Mouse (Mus musculus): Measurements from ENCODE around the gene 4933427D14Rik. TPM values are rescaled to one million over a fixed set of nuclear protein-coding genes. Genes with fewer than 3 reads are reported as not detected.

The 4933427D14Rik gene
- 19.5 and 20.2 TPM in 2 replicates for polyA plus RNA-seq (2014; fragmentation: Nextera tagmentation; extraction: Ambion mirVana)

DNA sequence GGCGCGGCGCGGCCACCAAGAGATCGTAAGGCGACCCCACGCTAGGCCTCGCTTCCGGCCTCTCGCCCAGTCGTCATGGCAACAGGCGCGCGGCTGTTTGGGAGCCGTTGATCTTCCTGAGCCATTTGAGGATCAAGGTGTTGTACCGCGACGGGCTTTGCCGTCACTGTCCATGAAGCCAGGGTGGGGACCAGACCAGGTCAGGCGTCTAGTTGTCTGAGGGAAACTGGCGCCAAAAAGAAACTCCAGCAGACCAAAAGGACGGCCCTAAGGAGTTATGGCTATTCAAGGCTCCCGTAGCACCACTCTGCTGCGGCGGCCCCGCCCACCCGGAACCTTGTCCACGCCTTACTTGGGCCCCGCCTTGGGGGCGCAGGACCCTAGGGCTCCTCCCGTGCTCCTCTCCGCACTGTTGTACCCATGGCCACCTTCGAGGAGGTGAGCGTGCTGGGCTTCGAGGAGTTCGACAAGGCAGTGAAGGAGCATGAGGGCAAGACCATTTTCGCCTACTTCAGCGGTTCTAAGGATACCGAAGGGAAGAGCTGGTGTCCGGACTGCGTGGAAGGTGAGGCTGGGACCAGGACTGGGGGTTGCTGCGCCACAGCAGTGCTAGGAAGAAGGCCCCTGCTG is at the start of gene 4933427D14Rik, which contains the start of gene Txndc17:
4933427D14Rik (minus strand) TSS at position 256 of the 630 bp plus-strand sequence.
Txndc17 (plus strand) TSS at position 344 of the 630 bp plus-strand sequence.
- peak within 1 kb of the TSS; percentile 72 for H3K4me3 ChIP-seq (ENCODE audit: low read depth, low read length)
- peaks cover 24% of the 10 kb centered on the region for H3K4me1 ChIP-seq (ENCODE audit: control insufficient read depth, insufficient read depth, low read length)
- peak within 1 kb of the TSS; percentile 83 for H3K9ac ChIP-seq (ENCODE audit: low read length)
- WGBS = under 1% methylated on average over 42 of the region's 42 CpGs
- peak; percentile 95 for ATAC-seq (ENCODE audit: low FRiP score)
- H3K27ac ChIP-seq (ENCODE audit: low read depth, low read length) = peak within 1 kb of the TSS; percentile 27
- no peaks in the 10 kb centered on the region; the same call in 1 of the 2 replicates for H3K36me3 ChIP-seq (ENCODE audit: control insufficient read depth, insufficient read depth, low read length)
- peak; percentile 98 for DNase-seq (ENCODE audit: low spot score, missing footprints)
- peak within 1 kb of the TSS; percentile 91 for H3K4me2 ChIP-seq
- H3K27me3 ChIP-seq (ENCODE audit: control insufficient read depth, insufficient read depth, low read length) = no peaks in the 10 kb centered on the region
- no peaks in the 10 kb centered on the region for H3K9me3 ChIP-seq (ENCODE audit: control insufficient read depth, low read length)

- ATAC-seq (ENCODE audit: low FRiP score) (no peak), DNase-seq (ENCODE audit: low spot score, missing footprints) (no peak)
- H3K4me2 ChIP-seq = no peak overlapping the region
- WGBS = 92% methylated on average over 2 of the region's 2 CpGs
- H3K27me3 ChIP-seq (ENCODE audit: control insufficient read depth, insufficient read depth, low read length) = no peaks in the 10 kb centered on the region
- H3K27ac ChIP-seq (ENCODE audit: low read depth, low read length) = no peak overlapping the region
- H3K4me1 ChIP-seq (ENCODE audit: control insufficient read depth, insufficient read depth, low read length) = no peaks in the 10 kb centered on the region
- no peaks in the 10 kb centered on the region for H3K9me3 ChIP-seq (ENCODE audit: control insufficient read depth, low read length)
- H3K9ac ChIP-seq (ENCODE audit: low read length) = no peak overlapping the region
- H3K4me3 ChIP-seq (ENCODE audit: low read depth, low read length) = no peak overlapping the region
- no peaks in the 10 kb centered on the region for H3K36me3 ChIP-seq (ENCODE audit: control insufficient read depth, insufficient read depth, low read length)
Measured at GRCm38 (mm10) chr11:72256441-72256840, 49.2 kb upstream of the 4933427D14Rik start.

DNA sequence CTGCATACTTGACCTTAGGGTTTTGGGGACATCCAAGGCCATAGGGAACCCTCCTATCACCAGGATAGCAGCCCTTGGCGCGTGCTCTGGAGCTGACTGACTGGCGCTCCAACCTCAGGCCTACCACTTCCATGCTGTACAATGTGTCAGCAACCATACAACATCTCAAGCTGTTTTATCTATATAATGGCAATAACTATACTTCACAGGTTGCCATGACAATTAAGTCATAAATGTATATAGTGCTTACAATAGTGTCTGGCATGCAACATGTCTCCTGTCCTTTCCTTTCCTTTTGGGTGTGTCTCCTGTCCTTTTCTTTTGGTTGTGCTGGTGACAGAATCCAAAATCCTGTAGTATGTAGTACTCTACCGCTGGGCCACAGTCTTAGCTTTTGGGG is 48.4 kb upstream of the 4933427D14Rik start:
- H3K9me3 ChIP-seq (ENCODE audit: control insufficient read depth, low read length) = no peaks in the 10 kb centered on the region
- H3K27me3 ChIP-seq (ENCODE audit: control insufficient read depth, insufficient read depth, low read length) = no peaks in the 10 kb centered on the region
- no peaks in the 10 kb centered on the region for H3K36me3 ChIP-seq (ENCODE audit: control insufficient read depth, insufficient read depth, low read length)
- no peak overlapping the region for H3K9ac ChIP-seq (ENCODE audit: low read length)
- H3K27ac ChIP-seq (ENCODE audit: low read depth, low read length) = no peak overlapping the region
- ATAC-seq (ENCODE audit: low FRiP score) (no peak), DNase-seq (ENCODE audit: low spot score, missing footprints) (no peak)
- no peaks in the 10 kb centered on the region for H3K4me1 ChIP-seq (ENCODE audit: control insufficient read depth, insufficient read depth, low read length)
- WGBS = 96% methylated on average over 4 of the region's 4 CpGs
- H3K4me3 ChIP-seq (ENCODE audit: low read depth, low read length) = no peak overlapping the region
- H3K4me2 ChIP-seq = no peak overlapping the region

DNA sequence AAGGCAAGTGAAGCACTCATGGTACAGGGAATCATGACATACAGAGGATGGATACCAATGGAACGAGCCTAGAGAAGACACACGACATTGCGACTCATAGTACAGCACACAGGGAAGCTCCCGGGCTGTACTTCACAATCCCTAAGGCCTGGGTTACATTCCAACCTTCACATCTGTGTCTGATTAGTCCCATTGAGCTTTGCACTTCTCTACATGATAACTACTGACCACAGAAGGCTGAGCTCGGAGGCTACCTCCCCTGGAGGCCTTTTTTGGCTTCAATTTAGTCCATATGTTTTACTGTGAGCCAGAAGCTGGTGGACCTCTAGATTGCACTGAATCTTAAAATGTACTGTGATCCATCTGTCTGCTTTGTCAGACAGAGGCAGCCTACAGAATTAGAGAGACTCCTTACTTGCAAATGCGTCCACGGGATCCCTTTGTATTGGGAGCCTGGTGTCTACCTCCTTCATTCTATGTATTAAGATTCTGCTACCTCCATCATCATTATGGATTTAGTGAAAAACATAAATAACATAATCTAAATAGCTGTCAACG is 38.0 kb upstream of the 4933427D14Rik start:
- no peaks in the 10 kb centered on the region for H3K9me3 ChIP-seq (ENCODE audit: control insufficient read depth, low read length)
- no peak overlapping the region for H3K27ac ChIP-seq (ENCODE audit: low read depth, low read length)
- no peak overlapping the region for H3K4me3 ChIP-seq (ENCODE audit: low read depth, low read length)
- ATAC-seq (ENCODE audit: low FRiP score) (no peak), DNase-seq (ENCODE audit: low spot score, missing footprints) (no peak)
- H3K27me3 ChIP-seq (ENCODE audit: control insufficient read depth, insufficient read depth, low read length) = no peaks in the 10 kb centered on the region
- no peaks in the 10 kb centered on the region for H3K4me1 ChIP-seq (ENCODE audit: control insufficient read depth, insufficient read depth, low read length)
- H3K4me2 ChIP-seq = no peak overlapping the region
- no peak overlapping the region for H3K9ac ChIP-seq (ENCODE audit: low read length)
- no peaks in the 10 kb centered on the region for H3K36me3 ChIP-seq (ENCODE audit: control insufficient read depth, insufficient read depth, low read length)
- 81% methylated on average over 8 of the region's 8 CpGs for WGBS

- Histone ChIP-seq H3K36me3 (ENCODE audit: control insufficient read depth, insufficient read depth, low read length) (no peaks in the 10 kb centered on the region), H3K9me3 (ENCODE audit: control insufficient read depth, low read length) (no peaks in the 10 kb centered on the region), H3K27me3 (ENCODE audit: control insufficient read depth, insufficient read depth, low read length) (no peaks in the 10 kb centered on the region), H3K9ac (ENCODE audit: low read length) (no peak overlapping the region), H3K4me2 (no peak overlapping the region), H3K4me3 (ENCODE audit: low read depth, low read length) (no peak overlapping the region), H3K27ac (ENCODE audit: low read depth, low read length) (no peak overlapping the region), H3K4me1 (ENCODE audit: control insufficient read depth, insufficient read depth, low read length) (no peaks in the 10 kb centered on the region)
- no peak for ATAC-seq (ENCODE audit: low FRiP score)
- DNase-seq (ENCODE audit: low spot score, missing footprints) = no peak
- WGBS = 78% methylated on average over 4 of the region's 4 CpGs
Measured at GRCm38 (mm10) chr11:72240062-72240860, 33.0 kb upstream of the 4933427D14Rik start.

DNA sequence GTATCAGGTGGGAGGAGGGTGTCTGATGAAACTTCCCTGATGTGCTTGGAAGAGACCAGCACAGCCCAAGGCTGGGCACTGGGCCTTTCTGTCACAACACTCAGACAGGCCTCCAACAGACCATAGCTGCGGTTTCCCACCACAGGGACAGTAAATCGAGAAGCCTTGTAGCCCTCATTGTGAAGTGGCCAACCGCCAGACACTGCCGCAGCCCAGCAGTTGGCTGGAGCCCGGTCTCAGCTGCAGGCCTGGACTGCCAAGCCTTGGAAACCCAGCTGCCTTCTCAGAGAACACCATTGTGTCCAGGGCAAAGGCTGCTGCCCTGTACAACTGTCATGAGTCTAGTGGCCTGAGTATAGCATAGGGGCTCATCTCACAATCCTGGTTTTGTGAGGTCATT is 26.8 kb upstream of the 4933427D14Rik start:
- Histone ChIP-seq H3K36me3 (ENCODE audit: control insufficient read depth, insufficient read depth, low read length) (no peaks in the 10 kb centered on the region), H3K4me2 (no peak overlapping the region), H3K9ac (ENCODE audit: low read length) (no peak overlapping the region), H3K4me1 (ENCODE audit: control insufficient read depth, insufficient read depth, low read length) (no peaks in the 10 kb centered on the region), H3K9me3 (ENCODE audit: control insufficient read depth, low read length) (no peaks in the 10 kb centered on the region), H3K27ac (ENCODE audit: low read depth, low read length) (no peak overlapping the region), H3K4me3 (ENCODE audit: low read depth, low read length) (no peak overlapping the region), H3K27me3 (ENCODE audit: control insufficient read depth, insufficient read depth, low read length) (no peaks in the 10 kb centered on the region)
- WGBS = 72% methylated on average over 5 of the region's 5 CpGs
- ATAC-seq (ENCODE audit: low FRiP score) (no peak), DNase-seq (ENCODE audit: low spot score, missing footprints) (no peak)

GRCm38 (mm10) chr11:72232991-72233390 is 25.7 kb upstream of the 4933427D14Rik start:
- Histone ChIP-seq H3K9ac (ENCODE audit: low read length) (no peak overlapping the region), H3K9me3 (ENCODE audit: control insufficient read depth, low read length) (no peaks in the 10 kb centered on the region), H3K27ac (ENCODE audit: low read depth, low read length) (no peak overlapping the region), H3K36me3 (ENCODE audit: control insufficient read depth, insufficient read depth, low read length) (no peaks in the 10 kb centered on the region), H3K27me3 (ENCODE audit: control insufficient read depth, insufficient read depth, low read length) (no peaks in the 10 kb centered on the region), H3K4me1 (ENCODE audit: control insufficient read depth, insufficient read depth, low read length) (no peaks in the 10 kb centered on the region), H3K4me2 (no peak overlapping the region), H3K4me3 (ENCODE audit: low read depth, low read length) (no peak overlapping the region)
- DNase-seq (ENCODE audit: low spot score, missing footprints) (no peak), ATAC-seq (ENCODE audit: low FRiP score) (no peak)
- 80% methylated on average over 1 of the region's 1 CpGs for WGBS

DNA sequence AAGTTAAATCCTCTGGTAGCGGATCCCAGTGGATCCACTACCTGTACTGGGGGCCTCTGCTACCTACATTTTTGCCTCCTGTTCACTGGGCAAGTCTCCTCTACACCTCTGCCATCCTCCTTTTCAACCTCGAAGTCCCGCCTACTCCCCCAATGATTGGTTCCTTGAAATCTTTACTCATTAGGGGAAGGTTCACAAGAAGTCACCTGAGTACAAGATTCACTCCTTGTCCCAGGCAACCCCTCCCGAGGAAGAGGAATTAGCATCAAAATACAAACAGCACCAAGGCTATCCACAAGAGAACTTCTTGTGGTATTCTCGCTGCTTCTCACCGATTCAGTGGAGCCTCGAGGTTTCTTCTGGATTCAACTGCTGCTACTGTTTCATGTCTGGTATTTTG is 24.8 kb upstream of the 4933427D14Rik start:
- 86% methylated on average over 7 of the region's 7 CpGs for WGBS
- no peaks in the 10 kb centered on the region for H3K4me1 ChIP-seq (ENCODE audit: control insufficient read depth, insufficient read depth, low read length)
- no peak for ATAC-seq (ENCODE audit: low FRiP score)

DNA sequence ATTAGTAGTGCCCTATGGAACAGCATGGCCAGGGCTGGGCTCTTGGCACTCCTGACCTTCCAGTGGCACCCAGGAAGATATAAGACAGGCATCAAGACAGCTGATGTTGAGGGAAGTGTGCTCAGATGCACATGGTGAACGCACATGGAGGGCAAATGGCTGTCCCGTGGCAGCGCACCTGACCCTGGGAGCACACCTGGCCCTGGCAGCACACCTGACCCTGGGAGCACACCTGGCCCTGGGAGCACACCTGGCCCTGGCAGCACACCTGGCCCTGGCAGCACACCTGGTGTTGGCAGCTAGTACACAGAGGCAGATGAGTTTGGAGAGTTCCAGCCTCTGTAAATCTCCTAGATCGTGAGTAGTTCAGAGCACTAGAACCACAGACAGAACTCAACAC is 21.3 kb upstream of the 4933427D14Rik start:
- Histone ChIP-seq H3K4me1 (ENCODE audit: control insufficient read depth, insufficient read depth, low read length) (peaks cover 2% of the 10 kb centered on the region; the same call in 1 of the 2 replicates), H3K9ac (ENCODE audit: low read length) (no peak overlapping the region), H3K4me3 (ENCODE audit: low read depth, low read length) (no peak overlapping the region), H3K27me3 (ENCODE audit: control insufficient read depth, insufficient read depth, low read length) (no peaks in the 10 kb centered on the region), H3K9me3 (ENCODE audit: control insufficient read depth, low read length) (no peaks in the 10 kb centered on the region), H3K36me3 (ENCODE audit: control insufficient read depth, insufficient read depth, low read length) (no peaks in the 10 kb centered on the region), H3K27ac (ENCODE audit: low read depth, low read length) (no peak overlapping the region), H3K4me2 (no peak overlapping the region)
- WGBS = 94% methylated on average over 4 of the region's 4 CpGs
- no peak for ATAC-seq (ENCODE audit: low FRiP score)
- DNase-seq (ENCODE audit: low spot score, missing footprints) = no peak

More for the DNA sequence above, 24.8 kb upstream of the 4933427D14Rik start:
- no peak for DNase-seq (ENCODE audit: low spot score, missing footprints)
- H3K9ac ChIP-seq (ENCODE audit: low read length) = no peak overlapping the region
- no peak overlapping the region for H3K27ac ChIP-seq (ENCODE audit: low read depth, low read length)
- no peaks in the 10 kb centered on the region for H3K36me3 ChIP-seq (ENCODE audit: control insufficient read depth, insufficient read depth, low read length)
- no peak overlapping the region for H3K4me3 ChIP-seq (ENCODE audit: low read depth, low read length)
- no peaks in the 10 kb centered on the region for H3K27me3 ChIP-seq (ENCODE audit: control insufficient read depth, insufficient read depth, low read length)
- H3K9me3 ChIP-seq (ENCODE audit: control insufficient read depth, low read length) = no peaks in the 10 kb centered on the region
- H3K4me2 ChIP-seq = no peak overlapping the region
